Mouse (Mus musculus) mammary gland, adult 2 months (tissue): ENCODE measurements around the gene Tha1. TPM values are rescaled to one million over a fixed set of nuclear protein-coding genes. Genes with fewer than 3 reads are reported as not detected.

Experiments used
- polyA plus RNA-seq: library from polyadenylated mRNA; depleted of rRNA; stranded (reverse); fragments of >200 nt; gene quantifications from 2 replicates; pipeline ENCODE4 v1.2.3, GENCODE M21; 2012; ENCODE audit warnings: low replicate concordance; rRNA removed

Tha1 gene
- 16.7 and 26.3 TPM in 2 replicates for polyA plus RNA-seq

GRCm38 (mm10) chr11:117872861-117873608 lies at the start of gene Tha1:
Tha1 (minus strand) TSS chr11:117873481.

GRCm38 (mm10) chr11:117860601-117861000 lies 12.7 kb downstream of the Tha1 start, which contains the start of gene Tmem235:
Tmem235 (plus strand) TSS chr11:117860752.

GRCm38 (mm10) chr11:117848985-117849671 lies 24.2 kb downstream of the Tha1 start, which contains the start of gene Birc5:
Birc5 (plus strand) TSS chr11:117849251.

GRCm38 (mm10) chr11:117825333-117826101 lies 47.8 kb downstream of the Tha1 start, which contains the start of the genes Afmid and Tk1:
Afmid (plus strand) TSS chr11:117825924.
Tk1 (minus strand) TSS chr11:117826092.

Other genes with a start within 250 kb of the Tha1 start
- gene Tnrc6c, start 219.2 kb downstream of the Tha1 start, polyA plus RNA-seq = 27.9 and 32.2 TPM in 2 replicates
- gene Tmc8, start 91.4 kb downstream of the Tha1 start, polyA plus RNA-seq = 37.4 and 85.1 TPM in 2 replicates
- 57.7 and 79.2 TPM in 2 replicates for gene Tmc6, start 91.3 kb downstream of the Tha1 start, polyA plus RNA-seq
- gene 6030468B19Rik, start 75.8 kb downstream of the Tha1 start, polyA plus RNA-seq = 0.76 and 3.2 TPM in 2 replicates
- 0.08 and 0.09 TPM in 2 replicates for gene Gm20708, start 63.8 kb downstream of the Tha1 start, polyA plus RNA-seq
- gene Syngr2, start 63.8 kb downstream of the Tha1 start, polyA plus RNA-seq = 250 and 297 TPM in 2 replicates
- gene Afmid, start 47.6 kb downstream of the Tha1 start, polyA plus RNA-seq = 11.2 and 12.3 TPM in 2 replicates
- 11.9 and 18.8 TPM in 2 replicates for gene Tk1, start 47.4 kb downstream of the Tha1 start, polyA plus RNA-seq
- 1.5 and 2.9 TPM in 2 replicates for gene Birc5, start 24.2 kb downstream of the Tha1 start, polyA plus RNA-seq
- gene Tmem235, start 12.7 kb downstream of the Tha1 start, polyA plus RNA-seq = not detected in 2 replicates
- 21.3 and 54.9 TPM in 2 replicates for gene Socs3, start 96.6 kb upstream of the Tha1 start, polyA plus RNA-seq
- gene Pgs1, start 112.8 kb upstream of the Tha1 start, polyA plus RNA-seq = 40.8 and 52.1 TPM in 2 replicates